Mouse (Mus musculus) liver, postnatal 0 days (tissue): Measurements from ENCODE around the gene Anapc5. TPM values are rescaled to one million over a fixed set of nuclear protein-coding genes. Genes with fewer than 3 reads are reported as not detected.

Experiments
- ATAC-seq: fragments of 200-750 bp; cut with Nextera tagmentation; 2 replicates; pipeline ENCODE4 v1.8.0; 2017; ENCODE audit warnings: mild to moderate bottlenecking, moderate library complexity
- DNase-seq: peaks from one replicate; pipeline ENCODE4 v3.0.0-alpha.2; 2016
- H3K27ac ChIP-seq: fragments of 300-500 bp; sonication (generic); 2 replicates; pipeline ENCODE4 v1.5.1; 2014; ENCODE audit warnings: antibody characterized with exemption, moderate library complexity, mild to moderate bottlenecking, low read depth
- H3K27me3 ChIP-seq: fragments of 300-500 bp; sonication (generic); 2 replicates; pipeline ENCODE4 v1.6.1; 2014; ENCODE audit warnings: low read length, control low read depth, mixed read lengths; ENCODE audit not compliant: insufficient read depth
- H3K36me3 ChIP-seq: fragments of 300-500 bp; sonication (generic); replicated peaks from 2 replicates; pipeline ENCODE4 v1.6.1; 2014; ENCODE audit warnings: mild to moderate bottlenecking, control low read depth, low read length, moderate library complexity, mixed read lengths; ENCODE audit not compliant: insufficient read depth
- H3K4me1 ChIP-seq: fragments of 300-500 bp; sonication (generic); 2 replicates; pipeline ENCODE4 v1.6.1; 2014; ENCODE audit warnings: antibody characterized with exemption, mild to moderate bottlenecking, control low read depth; ENCODE audit not compliant: insufficient read depth
- H3K4me2 ChIP-seq: fragments of 300-500 bp; sonication (generic); 2 replicates; pipeline ENCODE4 v1.6.1; 2014; ENCODE audit warnings: low read depth, mild to moderate bottlenecking, low read length, moderate library complexity, mixed read lengths
- H3K4me3 ChIP-seq: fragments of 300-500 bp; sonication (generic); 2 replicates; pipeline ENCODE4 v1.5.1; 2014; ENCODE audit warnings: low read depth, low read length
- H3K9ac ChIP-seq: fragments of 300-500 bp; sonication (generic); replicated peaks from 2 replicates; pipeline ENCODE4 v1.6.1; 2014; ENCODE audit warnings: mild to moderate bottlenecking, moderate library complexity
- H3K9me3 ChIP-seq: fragments of 300-500 bp; sonication (generic); 2 replicates; pipeline ENCODE4 v1.6.1; 2016; ENCODE audit warnings: mild to moderate bottlenecking, control low read depth, low read length, mixed read lengths
- CTCF ChIP-seq: sonication (generic); IDR thresholded peaks from 2 replicates; pipeline ENCODE4 v1.5.1; 2016; ENCODE audit warnings: antibody characterized with exemption, low read depth
- EP300 ChIP-seq: IDR thresholded peaks from 2 replicates; pipeline ENCODE4 v1.6.1; 2016; ENCODE audit warnings: antibody characterized with exemption, low read depth, mild to moderate bottlenecking
- WGBS: fragments of 180-500 bp; shearing (Covaris S2); extraction: QIAGEN DNeasy Blood & Tissue Kit; methylation state at CpG from one replicate; pipeline ENCODE4 v1.1.7; 2014; ENCODE audit not compliant: insufficient replicate concordance; 5-methylcytosine and 5-hydroxymethylcytosine counted together
- polyA plus RNA-seq: library from polyadenylated mRNA; unstranded; fragments of >200 nt; fragmentation: Nextera tagmentation; extraction: Ambion mirVana; gene quantifications from 2 replicates; pipeline ENCODE4 v1.2.1, GENCODE M21; 2015

Gene Anapc5
- polyA plus RNA-seq, 1 experiment from 2014 or later = 117 TPM

DNA sequence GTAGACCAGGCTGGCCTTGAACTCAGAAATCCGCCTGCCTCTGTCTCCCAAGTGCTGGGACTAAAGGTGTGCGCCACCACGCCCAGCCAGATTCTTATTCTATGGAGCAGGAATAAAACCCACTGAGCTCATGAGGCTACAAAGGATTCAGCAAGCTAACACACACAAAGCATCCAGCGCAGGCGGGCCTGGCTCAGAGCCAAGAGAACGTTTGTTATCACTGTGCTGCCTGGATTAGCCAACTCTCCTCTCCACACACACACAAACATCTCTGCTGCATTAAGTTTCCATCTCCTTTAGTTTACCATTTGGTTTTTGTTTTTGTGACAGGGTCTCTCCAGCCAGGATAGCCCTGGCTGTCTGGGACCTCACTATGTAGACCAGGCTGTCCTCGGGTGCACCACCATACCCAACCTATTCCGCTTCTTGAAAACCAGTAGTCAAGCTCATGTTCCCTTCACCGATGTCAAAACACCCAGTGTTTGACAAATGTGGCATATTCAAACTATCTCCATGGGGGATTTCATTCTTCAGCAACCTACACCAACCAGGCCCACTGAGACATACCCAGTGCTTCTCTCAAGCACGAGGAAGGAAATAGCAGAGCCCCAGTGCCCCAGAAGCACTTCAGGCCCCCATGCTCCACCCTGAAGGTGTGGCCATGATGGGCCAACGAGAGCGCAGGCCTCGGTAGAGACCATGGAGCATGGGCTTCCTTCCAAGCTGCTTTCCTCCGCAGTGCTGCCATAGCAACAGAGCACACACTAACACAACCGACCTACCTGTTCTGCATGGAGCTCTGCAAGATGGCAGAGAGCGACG lies 22.4 kb downstream of the Anapc5 start:
- Histone ChIP-seq H3K4me1 (peaks cover 28% of the 10 kb centered on the region), H3K27ac (peak overlapping the region; percentile 85), H3K4me2 (no peak overlapping the region; the same call in 1 of the 2 replicates), H3K9me3 (no peaks in the 10 kb centered on the region), H3K9ac (no peak overlapping the region), H3K36me3 (peaks cover 68% of the 10 kb centered on the region), H3K4me3 (no peak overlapping the region), H3K27me3 (no peaks in the 10 kb centered on the region)
- TF ChIP-seq EP300 (no peak), CTCF (no peak)
- peak; percentile 57 for ATAC-seq
- DNase-seq = peak; percentile 87
- 38% methylated on average over 17 of the region's 17 CpGs for WGBS

DNA sequence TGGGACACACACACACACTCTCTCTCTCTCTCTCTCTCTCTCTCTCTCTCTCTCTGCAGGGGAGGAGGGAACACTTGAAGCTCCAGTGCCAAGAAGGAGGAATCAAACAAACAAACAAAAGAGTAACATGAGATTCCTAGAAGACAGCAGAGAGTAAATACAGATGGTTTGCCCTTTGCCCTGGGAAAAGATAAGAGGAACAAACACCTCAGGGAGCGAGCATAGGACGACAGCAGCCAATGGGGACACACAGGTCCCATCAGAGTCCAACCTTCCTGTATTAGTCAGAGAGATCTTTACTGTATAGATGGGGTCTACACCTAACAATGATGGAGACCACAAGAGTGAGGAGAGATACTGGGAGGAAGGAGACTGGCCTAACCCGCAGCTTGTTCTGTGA lies 23.3 kb downstream of the Anapc5 start:
- peaks cover 68% of the 10 kb centered on the region for H3K36me3 ChIP-seq

DNA sequence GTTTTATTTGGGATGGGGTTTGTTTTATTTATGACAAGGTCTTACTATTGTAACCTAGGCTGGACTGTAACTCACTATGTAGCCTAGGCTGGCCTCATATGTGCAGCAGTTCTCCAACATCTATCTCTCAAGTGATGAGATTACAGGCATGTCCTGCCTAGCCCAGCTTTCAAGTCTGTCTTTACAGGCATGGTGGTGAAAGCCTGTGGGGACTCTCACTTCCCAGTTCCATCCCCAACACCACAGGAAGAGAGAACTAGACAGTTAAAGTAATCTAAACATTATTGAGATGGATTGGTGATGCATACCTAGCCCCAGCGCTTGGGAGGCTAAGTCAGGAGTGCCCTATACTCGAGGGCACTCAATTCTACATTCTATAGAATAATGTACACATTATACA lies 32.4 kb downstream of the Anapc5 start:
- DNase-seq (no peak), ATAC-seq (no peak)
- Histone ChIP-seq H3K9ac (no peak overlapping the region), H3K4me2 (no peak overlapping the region), H3K9me3 (no peaks in the 10 kb centered on the region), H3K36me3 (peaks cover 37% of the 10 kb centered on the region), H3K27ac (no peak overlapping the region), H3K4me1 (0 out of 2 replicates have a peak, but pooled peaks cover 2% of the 10 kb centered on the region), H3K4me3 (no peak overlapping the region), H3K27me3 (no peaks in the 10 kb centered on the region)
- WGBS = 84% methylated on average over 2 of the region's 2 CpGs
- TF ChIP-seq CTCF (no peak), EP300 (no peak)

More for the DNA sequence above, 23.3 kb downstream of the Anapc5 start:
- no peak overlapping the region for H3K9ac ChIP-seq
- H3K4me2 ChIP-seq = no peak overlapping the region
- peaks cover 28% of the 10 kb centered on the region for H3K4me1 ChIP-seq
- ATAC-seq (no peak), DNase-seq (no peak)
- H3K27me3 ChIP-seq = no peaks in the 10 kb centered on the region
- H3K9me3 ChIP-seq = no peaks in the 10 kb centered on the region
- H3K4me3 ChIP-seq = no peak overlapping the region
- WGBS = 72% methylated on average over 3 of the region's 3 CpGs
- H3K27ac ChIP-seq = peak overlapping the region; percentile 85
- TF ChIP-seq CTCF = no peak
- TF ChIP-seq EP300 = no peak

DNA sequence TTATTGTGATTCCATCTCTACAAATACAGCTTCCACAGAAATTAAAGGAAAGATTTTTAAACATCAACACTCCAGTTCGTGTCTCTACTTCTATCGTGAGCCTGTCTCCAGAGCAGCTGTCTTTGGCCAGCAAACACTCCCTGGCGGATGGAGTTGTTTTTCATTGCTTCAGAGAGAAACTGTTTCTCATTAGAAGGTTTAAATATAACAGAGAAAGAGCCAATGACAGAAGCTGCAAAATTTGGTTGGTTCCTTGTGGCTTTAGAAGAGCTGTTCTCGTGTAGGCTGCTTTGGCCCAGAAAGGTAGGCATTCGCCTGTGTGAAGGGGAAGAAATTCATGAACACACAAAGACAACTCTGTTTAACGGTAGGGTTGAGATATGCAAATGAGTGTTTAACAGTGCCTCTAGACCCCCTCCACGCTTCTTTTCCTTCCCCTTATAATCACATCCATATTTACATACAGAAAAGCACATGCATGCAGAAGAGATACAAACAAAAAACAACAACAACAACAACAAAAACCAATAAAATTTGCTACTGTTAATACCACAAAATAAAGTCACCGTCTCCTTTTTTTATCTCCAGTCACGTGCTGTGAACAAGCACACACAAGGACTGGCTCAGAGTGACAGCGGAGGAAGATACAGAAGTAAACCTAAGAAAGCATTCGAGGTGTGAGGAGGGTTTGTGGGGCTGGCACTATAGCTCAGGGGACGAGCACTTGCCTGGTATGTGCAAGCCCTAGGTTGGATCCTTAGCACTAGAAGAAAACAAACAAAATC lies 34.9 kb downstream of the Anapc5 start:
- Histone ChIP-seq H3K9ac (no peak overlapping the region), H3K27ac (no peak overlapping the region), H3K36me3 (peaks cover 19% of the 10 kb centered on the region), H3K4me3 (no peak overlapping the region), H3K4me2 (no peak overlapping the region), H3K27me3 (no peaks in the 10 kb centered on the region), H3K9me3 (no peaks in the 10 kb centered on the region), H3K4me1 (0 out of 2 replicates have a peak, but pooled peaks cover 2% of the 10 kb centered on the region)
- no peak for TF ChIP-seq EP300
- TF ChIP-seq CTCF = no peak
- 58% methylated on average over 12 of the region's 12 CpGs for WGBS
- ATAC-seq = no peak
- DNase-seq = no peak

DNA sequence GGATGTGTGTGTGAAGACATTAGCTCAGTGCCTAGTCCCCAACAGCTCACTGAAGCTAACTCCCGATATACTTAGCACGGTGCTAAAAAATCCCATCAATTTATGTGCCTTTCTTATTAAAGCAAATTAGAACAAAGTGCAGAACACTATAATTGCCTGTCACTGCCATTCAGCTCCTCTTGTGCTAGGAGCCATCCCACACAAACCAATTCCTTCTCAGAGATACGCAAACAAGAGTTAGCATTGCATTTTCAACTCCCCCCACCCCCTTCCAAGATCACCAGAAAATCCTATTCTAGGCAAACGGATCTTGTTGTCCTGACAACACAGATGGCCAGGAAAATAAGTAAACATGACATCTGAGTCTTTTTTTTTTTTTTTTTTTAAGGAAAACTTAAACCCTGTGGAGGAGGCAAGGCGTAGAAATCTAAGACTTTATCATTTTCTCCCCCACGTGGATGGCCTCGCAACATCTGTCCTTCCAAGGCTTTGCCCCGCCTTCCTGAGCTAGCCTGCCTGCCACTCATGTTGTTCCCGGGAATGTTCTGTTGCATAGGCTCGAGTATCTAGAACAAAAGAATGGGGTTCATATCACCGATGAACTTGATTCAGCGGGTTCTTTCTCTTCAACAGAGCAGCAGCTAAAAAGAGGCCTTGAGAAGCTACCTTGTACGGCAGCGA lies 37.3 kb downstream of the Anapc5 start:
- ATAC-seq (no peak), DNase-seq (no peak)
- H3K4me3 ChIP-seq = no peak overlapping the region
- no peak overlapping the region for H3K4me2 ChIP-seq
- H3K27me3 ChIP-seq = no peaks in the 10 kb centered on the region
- no peak overlapping the region for H3K9ac ChIP-seq
- H3K27ac ChIP-seq = no peak overlapping the region
- H3K36me3 ChIP-seq = peaks cover 14% of the 10 kb centered on the region
- no peaks in the 10 kb centered on the region for H3K9me3 ChIP-seq
- no peak for TF ChIP-seq CTCF
- TF ChIP-seq EP300 = no peak
- 70% methylated on average over 14 of the region's 14 CpGs for WGBS
- H3K4me1 ChIP-seq = peaks cover 2% of the 10 kb centered on the region; the same call in 1 of the 2 replicates

DNA sequence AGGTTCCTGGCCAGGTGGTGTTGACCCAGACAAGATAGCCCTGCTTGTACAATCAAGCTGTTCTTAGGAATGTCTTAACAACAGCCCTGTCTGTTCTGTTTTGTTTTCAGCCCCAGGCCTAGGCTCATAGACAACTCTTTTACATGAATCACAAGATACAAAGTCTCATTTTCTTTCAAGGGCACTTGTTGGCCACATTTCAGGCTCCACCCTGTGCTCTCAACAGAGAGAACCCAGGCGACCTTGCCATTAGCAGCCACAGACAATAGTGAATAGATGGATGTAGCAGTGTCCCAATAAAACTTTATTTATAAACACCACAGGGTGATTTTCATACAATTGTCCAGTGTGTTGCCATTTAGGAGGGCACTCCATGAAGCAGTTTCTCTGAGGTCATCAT lies 39.1 kb downstream of the Anapc5 start:
- H3K27me3 ChIP-seq = no peaks in the 10 kb centered on the region
- H3K9me3 ChIP-seq = no peaks in the 10 kb centered on the region
- 0 out of 2 replicates have a peak, but pooled peaks cover 9% of the 10 kb centered on the region for H3K36me3 ChIP-seq
- H3K27ac ChIP-seq = no peak overlapping the region
- peaks cover 11% of the 10 kb centered on the region; the same call in 1 of the 2 replicates for H3K4me1 ChIP-seq
- 53% methylated on average over 1 of the region's 1 CpGs for WGBS
- ATAC-seq (no peak), DNase-seq (no peak)
- TF ChIP-seq EP300 (no peak), CTCF (no peak)
- H3K9ac ChIP-seq = no peak overlapping the region
- H3K4me2 ChIP-seq = no peak overlapping the region
- H3K4me3 ChIP-seq = no peak overlapping the region
